10 mouse cellular contexts compared by ENCODE assay signal in the genomic region with DNA sequence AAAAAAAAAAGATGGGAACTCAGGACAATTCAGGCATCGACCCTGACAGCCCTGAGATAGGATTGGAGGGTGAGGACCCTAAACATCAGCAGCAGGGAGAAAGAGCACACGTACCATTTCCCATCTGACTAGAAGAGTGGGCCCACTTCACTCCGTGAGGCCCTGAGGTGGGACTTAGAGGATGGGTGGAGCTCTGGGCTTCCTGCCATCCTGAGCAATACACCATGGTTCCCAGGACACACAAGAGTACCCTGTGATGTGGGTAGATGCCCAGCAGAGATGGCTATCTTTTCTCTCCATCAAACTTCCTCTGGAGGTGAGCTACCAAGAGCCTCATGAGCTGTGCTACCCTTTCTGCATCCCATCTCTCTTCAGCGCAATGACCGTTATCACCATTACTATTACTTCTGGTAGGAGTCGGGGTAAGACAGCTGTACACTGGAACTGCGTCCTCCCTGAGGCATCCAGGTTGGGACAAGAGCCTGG. TPM values are rescaled to one million over a fixed set of nuclear protein-coding genes. Genes with fewer than 3 reads are reported as not detected.
DNase-seq lines count a peak whose midpoint lies in the region; ATAC-seq and TF ChIP-seq lines count a peak whose summit lies in the region.
"Had no signal": no experiment of that assay in that cellular context is flagged by ENCODE, and none has a peak within 500 bp of the region (broad histone marks: within the 10 kb centered on the region; RNA-seq: fewer than 3 reads in every experiment).

No protein-coding gene starts in this region.

- DNase-seq in heart, embryonic 10.5 days (ENCODE audit: low spot score): no peak
- no peak for DNase-seq in heart, adult 18-20 months
- DNase-seq in hindbrain, embryonic 11.5 days (ENCODE audit: low spot score): no peak
- no peak for DNase-seq in thymus, postnatal 14 days
- no peak for DNase-seq in spleen, postnatal 14 days (ENCODE audit: low spot score in 2 of 2)
- no peak for DNase-seq in ovary, adult 18-20 months (ENCODE audit: low spot score)

- H3K9ac ChIP-seq in ES-Bruce4 (ENCODE audit: low read depth, poor library complexity, severe bottlenecking): 0 out of 2 replicates have a peak overlapping the region, but pooled peaks have one; percentile 61
- H3K9ac ChIP-seq in hindbrain, embryonic 11.5 days (ENCODE audit: low read depth, low read length): peak overlapping the region; percentile 60
- peak overlapping the region; percentile 68 for H3K9ac ChIP-seq in midbrain, embryonic 13.5 days (replicated peaks)
- H3K9ac ChIP-seq: liver, embryonic 14.5 days had no signal

- H3K27me3 ChIP-seq in heart, embryonic 10.5 days (ENCODE audit: insufficient read depth, poor library complexity, severe bottlenecking): peaks cover 53% of the 10 kb centered on the region
- H3K27me3 ChIP-seq in ES-Bruce4 (ENCODE audit: control insufficient read depth, insufficient read depth, low read length, poor library complexity, severe bottlenecking): no peaks in the 10 kb centered on the region; the same call in 1 of the 2 replicates
- peaks cover 19% of the 10 kb centered on the region; the same call in 1 of the 2 replicates for H3K27me3 ChIP-seq in hindbrain, embryonic 11.5 days (ENCODE audit: control insufficient read depth, insufficient read depth, low read length)
- H3K27me3 ChIP-seq in midbrain, embryonic 13.5 days: peaks cover 30% of the 10 kb centered on the region

- H3K9me3 ChIP-seq in heart, embryonic 10.5 days: no peaks in the 10 kb centered on the region
- no peaks in the 10 kb centered on the region for H3K9me3 ChIP-seq in ES-Bruce4 (replicated peaks; ENCODE audit: control insufficient read depth, insufficient read depth, low read length, poor library complexity, severe bottlenecking)
- no peaks in the 10 kb centered on the region for H3K9me3 ChIP-seq in hindbrain, embryonic 11.5 days (ENCODE audit: control insufficient read depth, low read length)
- H3K9me3 ChIP-seq in midbrain, embryonic 13.5 days: no peaks in the 10 kb centered on the region

- peaks cover 10% of the 10 kb centered on the region for H3K4me1 ChIP-seq in heart, embryonic 10.5 days
- H3K4me1 ChIP-seq in ES-Bruce4 (ENCODE audit: control insufficient read depth, insufficient read depth, low read length): no peaks in the 10 kb centered on the region
- no peaks in the 10 kb centered on the region; the same call in 1 of the 2 replicates for H3K4me1 ChIP-seq in hindbrain, embryonic 11.5 days (replicated peaks; ENCODE audit: control insufficient read depth, insufficient read depth, low read length)
- H3K4me1 ChIP-seq in midbrain, embryonic 13.5 days (replicated peaks): peaks cover 10% of the 10 kb centered on the region

- H3K27ac ChIP-seq in heart, embryonic 10.5 days: no peak overlapping the region
- no peak overlapping the region for H3K27ac ChIP-seq in ES-Bruce4 (ENCODE audit: insufficient read depth, low read length)
- H3K27ac ChIP-seq in hindbrain, embryonic 11.5 days (ENCODE audit: low read depth, low read length): no peak overlapping the region
- H3K27ac ChIP-seq in midbrain, embryonic 13.5 days: no peak overlapping the region
- H3K27ac ChIP-seq: liver, embryonic 14.5 days had no signal

- WGBS in heart, embryonic 10.5 days: 25% methylated on average over 7 of the region's 7 CpGs
- WGBS in hindbrain, embryonic 11.5 days: 33% methylated on average over 7 of the region's 7 CpGs
- 29% methylated on average over 7 of the region's 7 CpGs for WGBS in midbrain, embryonic 13.5 days

- no peak for TF ChIP-seq POLR2A in ES-Bruce4 (IDR thresholded peaks at IDR 0.05; ENCODE audit: insufficient read depth, low read length)

- H3K4me2 ChIP-seq in hindbrain, embryonic 11.5 days (replicated peaks; ENCODE audit: low read depth, low read length): peak overlapping the region; percentile 81
- peak overlapping the region; percentile 58 for H3K4me2 ChIP-seq in midbrain, embryonic 13.5 days (replicated peaks)

- H3K4me3 ChIP-seq in heart, embryonic 10.5 days: peak overlapping the region; percentile 55
- peak overlapping the region; percentile 52 for H3K4me3 ChIP-seq in ES-Bruce4 (ENCODE audit: low read depth, low read length)
- peak overlapping the region; percentile 44 for H3K4me3 ChIP-seq in hindbrain, embryonic 11.5 days (ENCODE audit: low read depth, low read length)
- peak overlapping the region; percentile 49 for H3K4me3 ChIP-seq in midbrain, embryonic 13.5 days (replicated peaks)

- no peaks in the 10 kb centered on the region for H3K36me3 ChIP-seq in heart, embryonic 10.5 days
- no peaks in the 10 kb centered on the region for H3K36me3 ChIP-seq in ES-Bruce4 (ENCODE audit: control insufficient read depth, insufficient read depth, low read length, poor library complexity, severe bottlenecking)
- H3K36me3 ChIP-seq in hindbrain, embryonic 11.5 days (ENCODE audit: control insufficient read depth, insufficient read depth, low read length): no peaks in the 10 kb centered on the region
- no peaks in the 10 kb centered on the region for H3K36me3 ChIP-seq in midbrain, embryonic 13.5 days

- TF ChIP-seq CTCF in ES-Bruce4 (IDR thresholded peaks at IDR 0.05; ENCODE audit: low read depth, low read length): no peak

- TF ChIP-seq EP300 in ES-Bruce4 (IDR thresholded peaks at IDR 0.05; ENCODE audit: insufficient read depth, low read depth, low read length): no peak

- no peak for ATAC-seq in hindbrain, embryonic 11.5 days (ENCODE audit: low FRiP score)
- peak; percentile 21; the same call in 1 of the 2 replicates for ATAC-seq in midbrain, embryonic 13.5 days

RNA-seq across cellular contexts. Expression of gene Kcnt1, which starts 13.8 kb away (rescaled TPM):
- 0.06 TPM in 1 of 2 replicates, not detected in the other for polyA plus RNA-seq in heart, embryonic 10.5 days (2016; fragmentation: Nextera tagmentation; extraction: Ambion mirVana)
- under 1 TPM; 0.21 to 0.25 TPM for total RNA-seq in heart, adult 18-20 months (2021)
- 0.54 and 1.0 TPM in 2 replicates for polyA plus RNA-seq in ES-Bruce4 (2011; ENCODE audit: insufficient read depth, insufficient read length, low read depth, missing spikeins)
- 0.64 and 0.86 TPM in 2 replicates for polyA plus RNA-seq in hindbrain, embryonic 11.5 days (2014; fragmentation: Nextera tagmentation; extraction: Ambion mirVana)
- 4.4 and 5.9 TPM in 2 replicates for polyA plus RNA-seq in midbrain, embryonic 13.5 days (2015; fragmentation: Nextera tagmentation; extraction: Ambion mirVana)

RNA-seq across cellular contexts. Expression of gene Sohlh1, which starts 30.2 kb away (rescaled TPM):
- not detected in 2 replicates for polyA plus RNA-seq in heart, embryonic 10.5 days (2016; fragmentation: Nextera tagmentation; extraction: Ambion mirVana)
- not detected for total RNA-seq in heart, adult 18-20 months (2021)
- not detected in 2 replicates for polyA plus RNA-seq in ES-Bruce4 (2011; ENCODE audit: insufficient read depth, insufficient read length, low read depth, missing spikeins)
- polyA plus RNA-seq in hindbrain, embryonic 11.5 days (2014; fragmentation: Nextera tagmentation; extraction: Ambion mirVana): not detected in 2 replicates
- not detected in 2 replicates for polyA plus RNA-seq in midbrain, embryonic 13.5 days (2015; fragmentation: Nextera tagmentation; extraction: Ambion mirVana)
- total RNA-seq: heart, postnatal 25 days had no signal
- polyA plus RNA-seq: liver, embryonic 14.5 days had no signal

RNA-seq across cellular contexts. Expression of gene Lcn9, which starts 54.3 kb away (rescaled TPM):
- not detected in 2 replicates for polyA plus RNA-seq in heart, embryonic 10.5 days (2016; fragmentation: Nextera tagmentation; extraction: Ambion mirVana)
- total RNA-seq in heart, adult 18-20 months (2021): not detected
- not detected in 2 replicates for polyA plus RNA-seq in ES-Bruce4 (2011; ENCODE audit: insufficient read depth, insufficient read length, low read depth, missing spikeins)
- not detected in 2 replicates for polyA plus RNA-seq in hindbrain, embryonic 11.5 days (2014; fragmentation: Nextera tagmentation; extraction: Ambion mirVana)
- not detected in 2 replicates for polyA plus RNA-seq in midbrain, embryonic 13.5 days (2015; fragmentation: Nextera tagmentation; extraction: Ambion mirVana)
- total RNA-seq: heart, postnatal 25 days had no signal
- polyA plus RNA-seq: liver, embryonic 14.5 days had no signal
